Mouse (Mus musculus): ENCODE measurements around the gene Zbtb38. TPM values are rescaled to one million over a fixed set of nuclear protein-coding genes. Genes with fewer than 3 reads are reported as not detected.

The Zbtb38 gene
- polyA plus RNA-seq, 1 experiment from 2014 or later, result 57.1 TPM

DNA sequence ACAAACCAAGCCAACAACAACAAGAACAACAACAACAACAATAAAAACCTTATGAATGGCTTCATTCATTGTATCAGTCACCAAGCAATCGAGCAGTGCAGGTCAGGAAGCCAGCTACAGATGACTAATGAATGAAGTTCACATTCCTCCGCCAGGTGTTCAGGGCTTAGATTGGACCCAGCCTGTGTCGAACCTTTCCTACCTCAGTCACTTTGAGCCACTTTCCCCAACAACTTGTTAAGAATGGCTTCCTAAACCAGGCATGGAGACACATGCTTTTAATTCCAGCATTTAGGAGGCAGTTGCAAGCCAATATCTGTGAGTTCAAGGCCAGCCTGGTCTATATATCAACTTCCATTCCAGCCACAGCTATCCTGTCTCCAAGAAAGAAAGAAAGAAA is 116.7 kb downstream of the Zbtb38 start:
- no peak overlapping the region for H3K4me2 ChIP-seq (ENCODE audit: low read length)
- no peak for ATAC-seq
- no peaks in the 10 kb centered on the region for H3K36me3 ChIP-seq (ENCODE audit: control insufficient read depth, insufficient read depth, low read length)
- no peak overlapping the region for H3K27ac ChIP-seq (ENCODE audit: low read length)
- 83% methylated on average over 3 of the region's 3 CpGs for WGBS
- H3K9ac ChIP-seq (ENCODE audit: low read depth, low read length), result no peak overlapping the region
- H3K4me1 ChIP-seq (ENCODE audit: control insufficient read depth, insufficient read depth, low read length), result no peaks in the 10 kb centered on the region
- H3K27me3 ChIP-seq (ENCODE audit: control insufficient read depth, insufficient read depth, low read depth, low read length), result no peaks in the 10 kb centered on the region
- H3K9me3 ChIP-seq (replicated peaks; ENCODE audit: control insufficient read depth, low read length, poor library complexity, severe bottlenecking), result no peaks in the 10 kb centered on the region
- H3K4me3 ChIP-seq (ENCODE audit: low read depth, low read length), result no peak overlapping the region

DNA sequence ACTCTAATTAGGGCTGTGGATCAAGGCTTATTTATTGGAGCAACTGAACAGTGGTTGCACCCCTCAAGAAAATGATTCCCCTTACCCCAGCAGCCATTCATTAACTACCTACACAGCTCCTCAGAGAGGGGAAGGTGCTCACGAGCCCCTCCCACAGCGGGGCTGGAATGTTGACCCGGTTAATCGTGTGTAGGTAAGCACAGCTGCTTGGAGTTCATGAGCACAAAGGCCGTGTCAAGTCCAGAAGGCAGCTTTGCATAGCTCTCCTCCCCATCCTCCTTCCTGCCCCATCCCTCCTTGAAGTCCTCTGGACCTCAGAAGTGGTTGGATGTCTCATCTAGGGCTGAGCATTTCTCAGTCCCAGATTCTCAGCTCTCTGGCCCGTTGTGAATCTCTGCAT is 117.5 kb downstream of the Zbtb38 start:
- Histone ChIP-seq H3K27ac (ENCODE audit: low read length) (no peak overlapping the region), H3K4me3 (ENCODE audit: low read depth, low read length) (no peak overlapping the region), H3K27me3 (ENCODE audit: control insufficient read depth, insufficient read depth, low read depth, low read length) (no peaks in the 10 kb centered on the region), H3K4me2 (ENCODE audit: low read length) (no peak overlapping the region), H3K9me3 (replicated peaks; ENCODE audit: control insufficient read depth, low read length, poor library complexity, severe bottlenecking) (no peaks in the 10 kb centered on the region), H3K9ac (ENCODE audit: low read depth, low read length) (no peak overlapping the region), H3K36me3 (ENCODE audit: control insufficient read depth, insufficient read depth, low read length) (no peaks in the 10 kb centered on the region), H3K4me1 (ENCODE audit: control insufficient read depth, insufficient read depth, low read length) (no peaks in the 10 kb centered on the region)
- WGBS, result 85% methylated on average over 6 of the region's 6 CpGs
- no peak for ATAC-seq

- Histone ChIP-seq H3K27ac (ENCODE audit: low read length) (no peak overlapping the region), H3K4me3 (ENCODE audit: low read depth, low read length) (no peak overlapping the region), H3K4me2 (ENCODE audit: low read length) (no peak overlapping the region), H3K27me3 (ENCODE audit: control insufficient read depth, insufficient read depth, low read depth, low read length) (no peaks in the 10 kb centered on the region), H3K9me3 (replicated peaks; ENCODE audit: control insufficient read depth, low read length, poor library complexity, severe bottlenecking) (no peaks in the 10 kb centered on the region), H3K4me1 (ENCODE audit: control insufficient read depth, insufficient read depth, low read length) (peaks cover 3% of the 10 kb centered on the region), H3K36me3 (ENCODE audit: control insufficient read depth, insufficient read depth, low read length) (no peaks in the 10 kb centered on the region), H3K9ac (ENCODE audit: low read depth, low read length) (no peak overlapping the region)
- no peak for ATAC-seq
- 93% methylated on average over 2 of the region's 2 CpGs for WGBS
Observed at GRCm38 (mm10) chr9:96633771-96634170, 118.9 kb downstream of the Zbtb38 start.

Other genes starting within 250 kb of the Zbtb38 start
- 0.17 and 0.48 TPM in 2 replicates for gene Gm28729, start 227.6 kb downstream of the Zbtb38 start, polyA plus RNA-seq (2015; fragmentation: Nextera tagmentation; extraction: Ambion mirVana)
- 18.2 and 19.2 TPM in 2 replicates for gene Rasa2, start 121.2 kb downstream of the Zbtb38 start, polyA plus RNA-seq (2015; fragmentation: Nextera tagmentation; extraction: Ambion mirVana)
- gene Pxylp1, start 139.8 kb upstream of the Zbtb38 start, polyA plus RNA-seq (2015; fragmentation: Nextera tagmentation; extraction: Ambion mirVana), result 39.3 and 47.8 TPM in 2 replicates

All from midbrain, embryonic 16.5 days (tissue).